Mouse (Mus musculus) liver, embryonic 14.5 days (tissue): ENCODE data around the gene Kcnq4. TPM values are rescaled to one million over a fixed set of nuclear protein-coding genes. Genes with fewer than 3 reads are reported as not detected.

Experiments used
- ATAC-seq: fragments of 200-750 bp; cut with Nextera tagmentation; 2 replicates; pipeline ENCODE4 v1.8.0; 2017; ENCODE audit warnings: moderate number of reproducible peaks, mild to moderate bottlenecking, moderate library complexity; ENCODE audit not compliant: insufficient read depth
- DNase-seq, 3 experiments: peaks; one replicate each; pipeline ENCODE4 v3.0.0-alpha.2; 2012 to 2013; ENCODE audit warnings: low read depth in 3 of 3, low spot score in 3 of 3
- H3K27ac ChIP-seq: fragments of 300-500 bp; sonication (generic); 2 replicates; pipeline ENCODE4 v1.5.1; 2014; ENCODE audit warnings: moderate library complexity, mild to moderate bottlenecking, control low read depth, inconsistent platforms
- H3K27me3 ChIP-seq: fragments of 300-500 bp; sonication (generic); 2 replicates; pipeline ENCODE4 v1.6.1; 2014; ENCODE audit warnings: mild to moderate bottlenecking, low read length, moderate library complexity; ENCODE audit not compliant: control insufficient read depth, insufficient read depth
- H3K36me3 ChIP-seq: fragments of 300-500 bp; sonication (generic); replicated peaks from 2 replicates; pipeline ENCODE4 v1.6.1; 2014; ENCODE audit warnings: low read depth; ENCODE audit not compliant: control insufficient read depth, insufficient read depth
- H3K4me1 ChIP-seq, 2 experiments: fragments of 200-500 bp in 1 of 2; fragments of 300-500 bp in 1 of 2; sonication (generic) in 1 of 2; replicated peaks; 2 replicates each; pipeline ENCODE4 v1.6.1; 2012 to 2014; ENCODE audit warnings: antibody characterized with exemption in 1 of 2, inconsistent platforms in 1 of 2, low read length in 1 of 2; ENCODE audit not compliant: control insufficient read depth in 2 of 2, insufficient read depth in 2 of 2
- H3K4me2 ChIP-seq: fragments of 300-500 bp; sonication (generic); 2 replicates; pipeline ENCODE4 v1.6.1; 2014; ENCODE audit warnings: low read depth, mild to moderate bottlenecking, control low read depth, moderate library complexity
- H3K4me3 ChIP-seq, 2 experiments: fragments of 200-500 bp in 1 of 2; fragments of 300-500 bp in 1 of 2; sonication (generic) in 1 of 2; 2 replicates each; pipeline ENCODE4 v1.5.1; 2012 to 2014; ENCODE audit warnings: low read depth in 2 of 2, low read length in 2 of 2, mild to moderate bottlenecking in 2 of 2, control low read depth in 1 of 2, inconsistent platforms in 1 of 2, moderate library complexity in 1 of 2; ENCODE audit not compliant: insufficient read depth in 1 of 2
- H3K9ac ChIP-seq: fragments of 300-500 bp; sonication (generic); replicated peaks from 2 replicates; pipeline ENCODE4 v1.6.1; 2014; ENCODE audit warnings: mild to moderate bottlenecking, control low read depth, moderate library complexity
- H3K9me3 ChIP-seq: fragments of 300-500 bp; sonication (generic); 2 replicates; pipeline ENCODE4 v1.6.1; 2016; ENCODE audit warnings: low read length, mixed read lengths; ENCODE audit not compliant: control insufficient read depth
- CTCF ChIP-seq: IDR thresholded peaks from 2 replicates; pipeline ENCODE4 v1.5.1; 2016; ENCODE audit warnings: antibody characterized with exemption, low read depth, control low read depth
- EP300 ChIP-seq: IDR thresholded peaks from 2 replicates; pipeline ENCODE4 v1.6.1; 2016; ENCODE audit warnings: antibody characterized with exemption, low read depth
- WGBS: fragments of 180-500 bp; shearing (Covaris S2); extraction: QIAGEN DNeasy Blood & Tissue Kit; methylation state at CpG from one replicate; pipeline ENCODE4 v1.1.7; 2014; ENCODE audit not compliant: insufficient replicate concordance; 5-methylcytosine and 5-hydroxymethylcytosine counted together
- polyA plus RNA-seq, 2 experiments: library from polyadenylated mRNA; depleted of rRNA in 1 of 2; stranded (reverse) in 1 of 2; unstranded in 1 of 2; fragments of >200 nt; fragmentation: Nextera tagmentation in 1 of 2; extraction: Ambion mirVana in 1 of 2; gene quantifications; 2 replicates each; pipeline versions ENCODE4 v1.2.1 to v1.2.3; 2012 to 2014

Kcnq4 gene
- polyA plus RNA-seq, 2 experiments, result 0.06 to 0.08 TPM

DNA sequence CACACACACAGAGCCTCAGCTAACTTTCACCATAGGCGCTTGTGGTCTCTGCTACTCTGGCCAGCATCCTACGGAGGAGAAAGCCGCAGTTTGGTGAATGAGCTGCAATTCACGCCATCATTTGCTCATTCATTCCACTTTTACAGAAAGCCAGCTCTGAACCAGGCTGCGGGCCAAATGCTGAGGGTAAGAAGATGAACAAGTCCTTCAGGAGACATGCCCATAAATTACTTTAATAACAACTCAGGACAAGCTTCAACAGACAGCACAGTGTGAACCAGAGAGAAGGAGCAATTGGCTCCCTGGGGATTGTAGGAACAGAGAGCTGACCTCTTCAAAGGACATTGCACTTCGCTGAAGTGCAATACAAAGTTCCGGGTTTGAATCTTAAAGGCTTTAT is 82.6 kb downstream of the Kcnq4 start:
- H3K4me1 ChIP-seq, result peaks cover 48 to 60% of the 10 kb centered on the region in 2 experiments
- 41% methylated on average over 7 of the region's 7 CpGs for WGBS
- H3K4me3 ChIP-seq, result peak overlapping the region; percentile 5 to 26; a peak in 3 of 4 replicates
- no peaks in the 10 kb centered on the region for H3K36me3 ChIP-seq
- H3K9ac ChIP-seq, result peak overlapping the region; percentile 56
- DNase-seq (no peak), ATAC-seq (no peak)
- H3K27me3 ChIP-seq, result no peaks in the 10 kb centered on the region
- TF ChIP-seq CTCF, result no peak
- TF ChIP-seq EP300, result no peak
- H3K4me2 ChIP-seq, result peak overlapping the region; percentile 93
- peak overlapping the region; percentile 77 for H3K27ac ChIP-seq
- H3K9me3 ChIP-seq, result no peaks in the 10 kb centered on the region

DNA sequence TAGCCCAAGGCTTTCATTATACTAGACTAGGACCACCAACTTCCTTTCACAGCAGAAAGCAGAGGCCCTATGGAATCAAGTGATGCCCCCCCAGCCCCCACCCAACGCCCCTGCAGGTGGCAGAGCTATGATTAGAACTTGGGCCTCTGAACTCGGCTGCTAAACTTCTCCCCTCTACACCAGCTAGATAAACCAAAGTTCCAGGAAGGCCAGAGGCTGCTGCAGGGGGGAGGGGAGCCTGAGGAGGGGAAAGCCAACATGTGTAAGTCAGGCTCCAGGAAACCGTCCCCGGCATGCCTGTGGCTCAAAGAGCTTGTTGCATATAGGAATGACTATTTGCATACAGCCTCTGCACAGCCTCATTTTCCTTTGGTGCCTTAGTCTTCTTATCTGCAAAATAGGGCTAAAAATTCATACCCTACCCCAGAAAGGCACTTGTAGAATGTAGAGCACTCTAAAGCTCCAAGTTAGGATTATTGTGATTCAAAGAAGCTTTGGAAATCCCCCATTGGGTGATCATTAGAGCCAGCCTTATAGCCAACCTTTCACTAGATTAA is 83.2 kb downstream of the Kcnq4 start:
- Histone ChIP-seq H3K4me2 (peak overlapping the region; percentile 93), H3K9me3 (no peaks in the 10 kb centered on the region), H3K4me3 (peak overlapping the region; percentile 0 to 7; a peak in 1 of 4 replicates), H3K4me1 (peaks cover 42 to 54% of the 10 kb centered on the region in 2 experiments), H3K27me3 (no peaks in the 10 kb centered on the region), H3K9ac (peak overlapping the region; percentile 42), H3K27ac (peak overlapping the region; percentile 77), H3K36me3 (no peaks in the 10 kb centered on the region)
- peak; percentile 75 to 84 (median 79) for DNase-seq
- 7% methylated on average over 4 of the region's 4 CpGs for WGBS
- TF ChIP-seq CTCF, result no peak
- peak; percentile 92 for TF ChIP-seq EP300
- ATAC-seq, result peak; percentile 70

DNA sequence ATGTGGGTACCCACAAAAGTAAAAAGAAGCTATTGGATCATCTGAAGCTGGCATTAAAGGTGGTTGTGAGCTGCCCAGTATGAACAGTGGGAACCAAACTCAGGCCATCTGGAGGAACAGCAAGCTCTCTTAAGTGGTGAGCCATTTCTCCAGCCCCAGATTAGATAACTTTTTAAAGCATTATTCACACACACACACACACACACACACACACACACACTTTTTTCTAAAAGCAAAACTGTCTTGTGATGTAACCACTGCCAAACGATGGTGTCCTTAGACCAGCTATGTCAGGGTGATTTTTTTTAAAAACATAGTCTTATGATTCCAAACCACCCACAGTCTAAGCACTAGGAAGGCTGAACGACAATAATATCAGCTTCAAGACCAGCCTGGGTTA is 83.8 kb downstream of the Kcnq4 start:
- ATAC-seq, result no peak
- WGBS, result 13% methylated on average over 2 of the region's 2 CpGs
- H3K27ac ChIP-seq, result peak overlapping the region; percentile 77
- H3K27me3 ChIP-seq, result no peaks in the 10 kb centered on the region
- peaks cover 42 to 51% of the 10 kb centered on the region in 2 experiments for H3K4me1 ChIP-seq
- DNase-seq, result no peak
- no peak for TF ChIP-seq EP300
- no peak for TF ChIP-seq CTCF
- H3K4me2 ChIP-seq, result peak overlapping the region; percentile 93
- no peak overlapping the region for H3K4me3 ChIP-seq
- peak overlapping the region; percentile 42 for H3K9ac ChIP-seq
- no peaks in the 10 kb centered on the region for H3K9me3 ChIP-seq
- H3K36me3 ChIP-seq, result no peaks in the 10 kb centered on the region

DNA sequence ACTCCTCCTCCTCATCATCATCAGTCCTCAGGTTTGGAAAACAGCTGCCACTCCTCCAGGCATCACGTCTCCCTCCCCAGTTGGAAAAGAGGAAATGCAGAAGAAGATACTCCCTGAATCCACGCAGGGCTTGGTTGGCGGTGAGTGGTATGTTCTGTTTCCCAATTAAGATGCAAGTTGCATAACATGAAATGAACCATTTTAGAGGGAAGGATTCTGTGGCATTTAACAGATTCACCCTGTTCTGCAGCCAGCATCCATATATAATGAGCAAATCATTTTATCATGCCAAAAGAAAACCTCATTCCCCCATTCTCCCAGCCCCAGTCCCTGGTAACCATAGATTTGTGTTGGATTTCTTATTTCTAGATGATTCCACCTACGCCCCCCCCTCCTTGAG is 87.9 kb downstream of the Kcnq4 start:
- Histone ChIP-seq H3K4me3 (no peak overlapping the region), H3K27me3 (no peaks in the 10 kb centered on the region), H3K9ac (no peak overlapping the region), H3K9me3 (no peaks in the 10 kb centered on the region), H3K36me3 (no peaks in the 10 kb centered on the region), H3K4me1 (peaks cover 27 to 28% of the 10 kb centered on the region in 2 experiments), H3K4me2 (no peak overlapping the region), H3K27ac (no peak overlapping the region)
- no peak for DNase-seq
- 55% methylated on average over 4 of the region's 4 CpGs for WGBS
- TF ChIP-seq EP300 (no peak), CTCF (no peak)
- ATAC-seq, result no peak

DNA sequence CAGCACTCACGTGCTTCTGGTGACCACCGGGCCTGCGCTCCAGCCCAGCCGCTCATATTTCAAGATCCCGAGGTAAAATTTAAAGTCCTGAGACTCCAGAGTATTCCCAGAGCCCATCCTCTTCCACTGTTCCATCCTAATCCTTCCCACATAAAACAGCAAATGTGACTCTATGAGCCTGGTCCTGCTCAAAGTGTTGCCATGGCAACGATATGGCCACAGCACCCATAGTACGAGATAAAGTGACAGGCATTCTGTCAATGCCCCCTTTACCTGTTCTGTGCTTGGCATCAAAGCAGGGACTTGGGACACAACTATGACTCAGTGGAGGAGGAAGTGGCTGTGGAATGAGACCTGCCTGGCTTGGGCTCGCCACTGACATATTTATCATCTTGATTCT is 92.5 kb downstream of the Kcnq4 start:
- Histone ChIP-seq H3K27me3 (no peaks in the 10 kb centered on the region; the same call in 1 of the 2 replicates), H3K9ac (no peak overlapping the region), H3K4me1 (no peaks in the 10 kb centered on the region), H3K4me2 (no peak overlapping the region), H3K27ac (no peak overlapping the region), H3K36me3 (no peaks in the 10 kb centered on the region), H3K4me3 (no peak overlapping the region), H3K9me3 (no peaks in the 10 kb centered on the region)
- WGBS, result 73% methylated on average over 8 of the region's 8 CpGs
- DNase-seq, result no peak
- TF ChIP-seq CTCF (no peak), EP300 (no peak)
- ATAC-seq, result no peak
